Mouse (Mus musculus) ES-E14 (cell line): ENCODE measurements around the gene Ak8. TPM values are rescaled to one million over a fixed set of nuclear protein-coding genes. Genes with fewer than 3 reads are reported as not detected.

Experiments
- DNase-seq: peaks from one replicate; pipeline ENCODE4 v3.0.0-alpha.2; 2013; ENCODE audit warnings: low read depth, low spot score
- H3K27ac ChIP-seq: 2 replicates; pipeline ENCODE4 v1.5.1; 2012; ENCODE audit warnings: low read depth, mild to moderate bottlenecking, low read length, moderate library complexity, mixed read lengths; ENCODE audit not compliant: poor library complexity, insufficient read depth, severe bottlenecking
- H3K36me3 ChIP-seq: 2 replicates; pipeline ENCODE4 v1.6.1; 2012; ENCODE audit warnings: mild to moderate bottlenecking, low read length, moderate library complexity, mixed read lengths; ENCODE audit not compliant: control insufficient read depth, poor library complexity, insufficient read depth, severe bottlenecking
- H3K4me1 ChIP-seq, 2 experiments: fragments of 150-350 bp in 1 of 2; sonication (generic) in 1 of 2; 2 replicates each; pipeline ENCODE4 v1.6.1; 2012; ENCODE audit warnings: low read length in 2 of 2, mild to moderate bottlenecking in 1 of 2, mixed read lengths in 1 of 2; ENCODE audit not compliant: control insufficient read depth in 2 of 2, insufficient read depth in 2 of 2, poor library complexity in 1 of 2
- H3K4me3 ChIP-seq, 2 experiments: fragments of 150-350 bp in 1 of 2; sonication (generic) in 1 of 2; 2 replicates each; pipeline ENCODE4 v1.5.1; 2012; ENCODE audit warnings: low read length in 2 of 2, low read depth in 1 of 2, mild to moderate bottlenecking in 1 of 2, mixed read lengths in 1 of 2; ENCODE audit not compliant: insufficient read depth in 1 of 2, poor library complexity in 1 of 2, severe bottlenecking in 1 of 2
- H3K9ac ChIP-seq: 2 replicates; pipeline ENCODE4 v1.6.1; 2012; ENCODE audit warnings: low read depth, mild to moderate bottlenecking, low read length, mixed read lengths; ENCODE audit not compliant: poor library complexity, insufficient read depth, severe bottlenecking
- H3K9me3 ChIP-seq: fragments of 150-350 bp; sonication (generic); 2 replicates; pipeline ENCODE4 v1.6.1; 2012; ENCODE audit warnings: low read depth, mild to moderate bottlenecking, low read length; ENCODE audit not compliant: control insufficient read depth, insufficient read depth
- CHD2 ChIP-seq: IDR thresholded peaks from 2 replicates; pipeline ENCODE4 v1.6.1; 2014; ENCODE audit warnings: mild to moderate bottlenecking, low read depth, low read length, inconsistent platforms
- HCFC1 ChIP-seq: IDR thresholded peaks from 2 replicates; pipeline ENCODE4 v1.6.1; 2012; ENCODE audit warnings: low read length, inconsistent platforms, borderline replicate concordance; ENCODE audit not compliant: insufficient read depth
- MAFK ChIP-seq: IDR thresholded peaks from 2 replicates; pipeline ENCODE4 v1.6.1; 2014; ENCODE audit warnings: mild to moderate bottlenecking, low read depth, low read length, inconsistent platforms; ENCODE audit not compliant: insufficient read depth
- ZC3H11A ChIP-seq: IDR thresholded peaks from 2 replicates; pipeline ENCODE4 v1.6.1; 2012; ENCODE audit warnings: low read depth, mild to moderate bottlenecking, inconsistent platforms, low read length, borderline replicate concordance
- ZNF384 ChIP-seq: IDR thresholded peaks from 2 replicates; pipeline ENCODE4 v1.6.1; 2012; ENCODE audit warnings: low read depth, low read length, inconsistent platforms
- in situ Hi-C, 2 experiments: fragments of 600-800 bp; cut with MboI; formaldehyde crosslinking; loops; one replicate each; pipeline ENCODE4 v1.15.1; 2025; ENCODE audit warnings: low sequenced_read_pairs in 2 of 2, inconsistent platforms in 1 of 2; ENCODE audit not compliant: unreplicated experiment in 2 of 2
- total RNA-seq: library from RNA; depleted of rRNA; stranded (reverse); fragments of 300-350 nt; gene quantifications from 2 replicates; pipeline ENCODE4 v1.2.3, GENCODE M21; 2012

Ak8 gene
- total RNA-seq, 1 experiment, result 0.49 TPM

- Histone ChIP-seq H3K27ac (no peak overlapping the region), H3K9ac (no peak overlapping the region), H3K4me1 (no peaks in the 10 kb centered on the region), H3K9me3 (no peaks in the 10 kb centered on the region), H3K4me3 (no peak overlapping the region), H3K36me3 (no peaks in the 10 kb centered on the region)
- TF ChIP-seq ZC3H11A, result no peak
- no peak for TF ChIP-seq CHD2
- no peak for TF ChIP-seq ZNF384
- no peak for TF ChIP-seq MAFK
- TF ChIP-seq HCFC1, result no peak
- in situ Hi-C loops, result no loop called here
- no peak for DNase-seq
Observed at GRCm38 (mm10) chr2:28742701-28743100, 42.7 kb downstream of the Ak8 start.

DNA sequence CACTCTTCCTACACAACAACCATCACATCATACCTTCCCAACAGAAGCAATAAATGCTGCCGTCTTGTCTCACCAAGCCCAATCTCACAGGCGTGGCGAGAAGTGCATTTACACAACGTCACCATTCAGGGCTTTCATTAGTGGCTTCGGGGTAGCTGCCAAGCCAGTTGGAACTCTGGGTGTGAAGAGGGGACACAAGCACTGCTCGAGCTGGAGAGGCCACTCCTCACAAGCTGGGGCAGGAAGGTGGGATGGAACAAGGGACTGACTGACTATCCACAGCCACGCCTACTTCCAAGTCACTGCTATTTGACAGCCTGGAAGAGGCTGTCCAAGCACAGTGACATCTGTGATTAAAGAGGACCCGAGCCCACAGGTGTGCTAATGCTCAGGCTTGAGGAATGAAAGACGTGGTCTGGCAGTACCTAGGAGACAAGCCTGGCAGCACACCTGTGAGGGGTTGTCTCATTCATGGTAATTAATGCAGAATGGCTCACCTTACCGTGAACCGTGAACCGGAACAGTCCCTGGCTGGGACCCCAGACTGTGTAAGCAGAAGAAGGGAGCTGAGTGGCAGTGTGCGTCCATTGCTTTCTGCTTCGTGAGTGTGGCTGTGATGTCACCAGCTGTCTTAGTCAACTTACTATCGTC, 46.8 kb downstream of the Ak8 start:
- Histone ChIP-seq H3K27ac (no peak overlapping the region), H3K4me3 (no peak overlapping the region), H3K9ac (no peak overlapping the region), H3K4me1 (peaks cover 0 to 3% of the 10 kb centered on the region in 2 experiments; a peak in 1 of 4 replicates), H3K9me3 (no peaks in the 10 kb centered on the region), H3K36me3 (no peaks in the 10 kb centered on the region)
- no peak for DNase-seq
- no peak for TF ChIP-seq ZC3H11A
- no peak for TF ChIP-seq ZNF384
- TF ChIP-seq CHD2, result no peak
- no peak for TF ChIP-seq HCFC1
- TF ChIP-seq MAFK, result no peak
- in situ Hi-C loops, result no loop called here

- no peaks in the 10 kb centered on the region for H3K9me3 ChIP-seq
- H3K36me3 ChIP-seq, result no peaks in the 10 kb centered on the region
- no peak overlapping the region for H3K9ac ChIP-seq
- H3K4me1 ChIP-seq, result peaks cover 0 to 3% of the 10 kb centered on the region in 2 experiments; a peak in 1 of 4 replicates
- no peak for DNase-seq
- H3K4me3 ChIP-seq, result no peak overlapping the region
- in situ Hi-C loops, result no loop called here
- TF ChIP-seq ZNF384, result no peak
- TF ChIP-seq MAFK, result no peak
- no peak for TF ChIP-seq ZC3H11A
- TF ChIP-seq CHD2, result no peak
- TF ChIP-seq HCFC1, result no peak
- H3K27ac ChIP-seq, result no peak overlapping the region
Observed at GRCm38 (mm10) chr2:28747705-28748104, 47.7 kb downstream of the Ak8 start.

DNA sequence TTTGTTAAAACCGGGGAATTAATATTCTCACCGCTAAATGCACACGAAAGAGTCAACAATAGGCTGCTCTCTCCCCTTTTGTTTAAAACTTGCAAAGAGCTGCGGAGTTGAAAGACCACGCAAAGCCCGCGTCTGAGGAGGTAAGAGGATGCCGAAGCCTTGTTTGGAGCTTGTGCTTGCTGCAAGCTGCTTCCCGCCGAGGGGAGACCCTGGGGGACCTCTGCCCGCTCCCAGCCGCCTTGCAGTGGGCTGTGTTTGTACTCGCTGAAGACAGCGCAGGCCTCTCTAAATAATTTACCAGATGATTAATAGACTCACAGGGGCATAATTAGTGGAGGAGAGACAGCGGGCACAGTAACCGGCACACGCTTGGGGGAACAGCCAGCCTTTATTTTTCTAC, 51.2 kb downstream of the Ak8 start:
- peaks cover 0 to 3% of the 10 kb centered on the region in 2 experiments; a peak in 1 of 4 replicates for H3K4me1 ChIP-seq
- DNase-seq, result no peak
- H3K4me3 ChIP-seq, result peak overlapping the region; percentile 22 to 40; a peak in 3 of 4 replicates
- in situ Hi-C loops, result loop anchor here in 1 of 2 experiments (10.0 kb wide), 2 partner anchors 224 to 304 kb away; partner anchors contain the start of gene Cfap77
- H3K27ac ChIP-seq, result no peak overlapping the region
- H3K9me3 ChIP-seq, result no peaks in the 10 kb centered on the region
- no peak overlapping the region for H3K9ac ChIP-seq
- H3K36me3 ChIP-seq, result no peaks in the 10 kb centered on the region
- TF ChIP-seq MAFK (no peak), CHD2 (no peak), ZC3H11A (no peak), HCFC1 (no peak), ZNF384 (no peak)
